Mouse (Mus musculus) C2C12 (cell line): ENCODE measurements at regions not wholly inside any gene's neighbourhood (a gene's known extent, or its start where the extent isn't known, plus 50 kb on each side); places are given as distances from the start of the nearest gene placed in this dataset.
A peak's percentile ranks its signal among the peaks of the same experiment; 100 is the strongest.

Experiments
- H3K27me3 ChIP-seq: one replicate; pipeline ENCODE4 v1.6.1; 2011; ENCODE audit not compliant: control insufficient read depth, insufficient read depth, insufficient read length
- H3K36me3 ChIP-seq: one replicate; pipeline ENCODE4 v1.6.1; 2011; ENCODE audit not compliant: control insufficient read depth, insufficient read depth
- H3K4me3 ChIP-seq: one replicate; pipeline ENCODE4 v1.5.1; 2011; ENCODE audit warnings: mild to moderate bottlenecking, control low read depth; ENCODE audit not compliant: poor library complexity, insufficient read depth, severe bottlenecking
- H3K79me2 ChIP-seq: one replicate; pipeline ENCODE4 v1.6.1; 2011; ENCODE audit not compliant: control insufficient read depth, insufficient read depth
- H3K79me3 ChIP-seq: one replicate; pipeline ENCODE4 v1.6.1; 2011; ENCODE audit warnings: low read depth, control low read depth
- H3ac ChIP-seq: one replicate; pipeline ENCODE3; 2011; ENCODE audit warnings: low read depth; ENCODE audit not compliant: control insufficient read depth, insufficient read length
- CEBPB ChIP-seq: IDR thresholded peaks from one replicate; pipeline ENCODE4 v1.6.1; 2011; ENCODE audit warnings: low read depth, mild to moderate bottlenecking, control low read depth, moderate library complexity
- CTCF ChIP-seq: IDR thresholded peaks from one replicate; pipeline ENCODE4 v1.5.1; 2011; ENCODE audit not compliant: control insufficient read depth, insufficient read depth, insufficient read length
- FOSL1 ChIP-seq: IDR thresholded peaks from one replicate; pipeline ENCODE4 v1.8.0; 2011; ENCODE audit warnings: mild to moderate bottlenecking, low read length; ENCODE audit not compliant: poor library complexity, insufficient read depth, severe bottlenecking
- MAX ChIP-seq: IDR thresholded peaks from one replicate; pipeline ENCODE4 v1.6.1; 2011; ENCODE audit warnings: mild to moderate bottlenecking, control low read depth
- MYOD1 ChIP-seq: IDR thresholded peaks from one replicate; pipeline ENCODE4 v1.6.1; 2011; ENCODE audit warnings: low read depth; ENCODE audit not compliant: control insufficient read depth, insufficient read length
- MYOG ChIP-seq: IDR thresholded peaks from one replicate; pipeline ENCODE4 v1.6.1; 2011; ENCODE audit not compliant: control insufficient read depth, insufficient read length; ENCODE audit errors: extremely low read depth
- USF1 ChIP-seq: IDR thresholded peaks from one replicate; pipeline ENCODE4 v1.6.1; 2011; ENCODE audit warnings: low read depth, mild to moderate bottlenecking, control low read depth, moderate library complexity

GRCm38 (mm10) chr14:105805762-105806161, 90.9 kb downstream of the Spry2 start:
- peak; percentile 82 for TF ChIP-seq USF1
- no peak for TF ChIP-seq MAX
- no peaks in the 10 kb centered on the region for H3K79me3 ChIP-seq
- H3K4me3 ChIP-seq, result no peak overlapping the region

GRCm38 (mm10) chr14:105805362-105805761, 91.3 kb downstream of the Spry2 start:
- Histone ChIP-seq H3ac (no peak overlapping the region), H3K4me3 (no peak overlapping the region), H3K79me2 (no peaks in the 10 kb centered on the region), H3K79me3 (no peaks in the 10 kb centered on the region), H3K36me3 (no peaks in the 10 kb centered on the region), H3K27me3 (no peaks in the 10 kb centered on the region)
- TF ChIP-seq MAX, result peak; percentile 78
- peak; percentile 55 for TF ChIP-seq FOSL1
- TF ChIP-seq CEBPB, result no peak

More at GRCm38 (mm10) chr14:105805762-105806161, 90.9 kb downstream of the Spry2 start:
- no peak overlapping the region for H3ac ChIP-seq
- no peaks in the 10 kb centered on the region for H3K36me3 ChIP-seq
- no peaks in the 10 kb centered on the region for H3K79me2 ChIP-seq
- no peaks in the 10 kb centered on the region for H3K27me3 ChIP-seq

GRCm38 (mm10) chr14:105804761-105805160, 91.9 kb downstream of the Spry2 start:
- no peaks in the 10 kb centered on the region for H3K79me2 ChIP-seq
- H3K27me3 ChIP-seq, result no peaks in the 10 kb centered on the region
- TF ChIP-seq MYOD1 (no peak), MAX (no peak), CTCF (no peak)
- no peaks in the 10 kb centered on the region for H3K79me3 ChIP-seq
- H3K4me3 ChIP-seq, result no peak overlapping the region
- no peaks in the 10 kb centered on the region for H3K36me3 ChIP-seq
- peak overlapping the region; percentile 23 for H3ac ChIP-seq

- H3ac ChIP-seq, result no peak overlapping the region
- no peaks in the 10 kb centered on the region for H3K79me3 ChIP-seq
- H3K4me3 ChIP-seq, result no peak overlapping the region
- no peak for TF ChIP-seq MYOD1
- H3K27me3 ChIP-seq, result no peaks in the 10 kb centered on the region
- no peaks in the 10 kb centered on the region for H3K79me2 ChIP-seq
- no peaks in the 10 kb centered on the region for H3K36me3 ChIP-seq
These were observed 93.3 kb downstream of the Spry2 start for GRCm38 (mm10) chr14:105803281-105803680.

- TF ChIP-seq MYOG (no peak), CEBPB (no peak), CTCF (no peak), FOSL1 (no peak), MYOD1 (peak; percentile 13)
- H3K27me3 ChIP-seq, result no peaks in the 10 kb centered on the region
- no peak overlapping the region for H3K4me3 ChIP-seq
- H3K79me2 ChIP-seq, result no peaks in the 10 kb centered on the region
- H3K36me3 ChIP-seq, result no peaks in the 10 kb centered on the region
- no peaks in the 10 kb centered on the region for H3K79me3 ChIP-seq
- H3ac ChIP-seq, result peak overlapping the region; percentile 49
These were observed 93.9 kb downstream of the Spry2 start for GRCm38 (mm10) chr14:105802529-105803280.

GRCm38 (mm10) chr14:105800142-105800925, 96.3 kb downstream of the Spry2 start:
- TF ChIP-seq MYOG, result no peak
- no peak for TF ChIP-seq MAX
- TF ChIP-seq USF1, result no peak
- TF ChIP-seq MYOD1, result no peak
- TF ChIP-seq CTCF, result no peak
- TF ChIP-seq FOSL1, result no peak
- no peak for TF ChIP-seq CEBPB
- H3K27me3 ChIP-seq, result no peaks in the 10 kb centered on the region
- no peaks in the 10 kb centered on the region for H3K79me3 ChIP-seq
- H3K36me3 ChIP-seq, result no peaks in the 10 kb centered on the region
- H3K4me3 ChIP-seq, result no peak overlapping the region
- H3ac ChIP-seq, result no peak overlapping the region
- no peaks in the 10 kb centered on the region for H3K79me2 ChIP-seq
